Mouse (Mus musculus): ENCODE results near the gene Notch1. TPM values are rescaled to one million over a fixed set of nuclear protein-coding genes. Genes with fewer than 3 reads are reported as not detected.

Gene Notch1
- polyA plus RNA-seq, 1 experiment from 2014 or later: 56.2 TPM

GRCm38 (mm10) chr2:26529881-26530280 is 13.4 kb upstream of the Notch1 start:
- ATAC-seq (ENCODE audit: low FRiP score, low read depth): no peak

GRCm38 (mm10) chr2:26529221-26529805 is 12.8 kb upstream of the Notch1 start:
- H3K9me3 ChIP-seq: no peaks in the 10 kb centered on the region
- no peak overlapping the region for H3K9ac ChIP-seq (replicated peaks)
- H3K27ac ChIP-seq (replicated peaks): no peak overlapping the region
- ATAC-seq (ENCODE audit: low FRiP score, low read depth): no peak
- no peak overlapping the region for H3K4me2 ChIP-seq (replicated peaks)
- H3K27me3 ChIP-seq: no peaks in the 10 kb centered on the region
- H3K4me1 ChIP-seq: peaks cover 26% of the 10 kb centered on the region
- no peaks in the 10 kb centered on the region for H3K36me3 ChIP-seq
- H3K4me3 ChIP-seq: no peak overlapping the region
- 68% methylated on average over 4 of the region's 4 CpGs for WGBS

More at GRCm38 (mm10) chr2:26529881-26530280, 13.4 kb upstream of the Notch1 start:
- Histone ChIP-seq H3K36me3 (no peaks in the 10 kb centered on the region), H3K4me3 (no peak overlapping the region), H3K9ac (replicated peaks) (no peak overlapping the region), H3K4me2 (replicated peaks) (no peak overlapping the region), H3K9me3 (no peaks in the 10 kb centered on the region), H3K27ac (replicated peaks) (no peak overlapping the region), H3K27me3 (no peaks in the 10 kb centered on the region), H3K4me1 (peaks cover 32% of the 10 kb centered on the region)
- WGBS: 85% methylated on average over 3 of the region's 3 CpGs

DNA sequence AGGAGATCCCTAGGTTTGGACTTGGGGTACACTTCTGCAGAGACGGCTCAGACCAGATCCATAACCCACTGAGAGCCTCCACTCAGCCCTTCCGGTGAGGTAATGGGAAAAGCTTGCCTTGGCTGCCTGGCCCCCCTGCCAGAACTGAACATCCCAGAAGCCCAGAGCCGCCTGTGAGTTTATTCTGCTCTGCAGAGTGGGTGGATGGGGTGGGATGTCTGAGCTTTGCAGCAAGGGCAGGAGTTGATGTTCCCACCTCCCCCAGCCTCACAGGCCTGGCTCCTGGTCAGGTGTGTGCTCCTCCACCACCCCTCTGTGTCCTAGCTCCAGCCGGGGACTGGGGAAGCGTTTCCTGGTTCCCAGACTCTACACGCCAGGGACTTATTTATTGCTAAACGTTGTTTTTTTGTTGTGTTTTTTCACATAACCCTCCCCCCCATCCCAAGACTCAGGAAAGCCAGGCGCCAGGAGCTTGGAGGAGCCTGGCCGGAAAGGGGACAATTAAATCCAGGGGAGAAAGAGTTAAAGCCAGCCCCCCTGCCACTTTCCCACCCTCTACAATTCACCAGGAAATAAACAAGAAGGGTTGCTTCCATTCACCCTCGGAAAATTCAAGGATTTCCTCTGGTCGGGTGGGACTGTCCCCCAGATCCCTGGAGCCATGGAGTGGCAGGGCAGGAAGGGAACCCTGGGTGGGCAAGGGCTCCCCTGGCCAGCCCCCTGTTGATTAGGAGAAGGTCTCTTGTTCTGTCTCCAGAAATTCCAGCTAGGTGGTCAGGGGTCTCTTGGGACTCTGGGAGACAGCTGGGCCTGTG is 10.2 kb upstream of the Notch1 start:
- peaks cover 6% of the 10 kb centered on the region for H3K4me1 ChIP-seq
- H3K27ac ChIP-seq (replicated peaks): no peak overlapping the region
- WGBS: 53% methylated on average over 11 of the region's 11 CpGs
- H3K4me2 ChIP-seq (replicated peaks): no peak overlapping the region
- H3K4me3 ChIP-seq: no peak overlapping the region
- no peak for ATAC-seq (ENCODE audit: low FRiP score, low read depth)
- H3K9me3 ChIP-seq: no peaks in the 10 kb centered on the region
- H3K36me3 ChIP-seq: no peaks in the 10 kb centered on the region
- no peak overlapping the region for H3K9ac ChIP-seq (replicated peaks)
- H3K27me3 ChIP-seq: no peaks in the 10 kb centered on the region

DNA sequence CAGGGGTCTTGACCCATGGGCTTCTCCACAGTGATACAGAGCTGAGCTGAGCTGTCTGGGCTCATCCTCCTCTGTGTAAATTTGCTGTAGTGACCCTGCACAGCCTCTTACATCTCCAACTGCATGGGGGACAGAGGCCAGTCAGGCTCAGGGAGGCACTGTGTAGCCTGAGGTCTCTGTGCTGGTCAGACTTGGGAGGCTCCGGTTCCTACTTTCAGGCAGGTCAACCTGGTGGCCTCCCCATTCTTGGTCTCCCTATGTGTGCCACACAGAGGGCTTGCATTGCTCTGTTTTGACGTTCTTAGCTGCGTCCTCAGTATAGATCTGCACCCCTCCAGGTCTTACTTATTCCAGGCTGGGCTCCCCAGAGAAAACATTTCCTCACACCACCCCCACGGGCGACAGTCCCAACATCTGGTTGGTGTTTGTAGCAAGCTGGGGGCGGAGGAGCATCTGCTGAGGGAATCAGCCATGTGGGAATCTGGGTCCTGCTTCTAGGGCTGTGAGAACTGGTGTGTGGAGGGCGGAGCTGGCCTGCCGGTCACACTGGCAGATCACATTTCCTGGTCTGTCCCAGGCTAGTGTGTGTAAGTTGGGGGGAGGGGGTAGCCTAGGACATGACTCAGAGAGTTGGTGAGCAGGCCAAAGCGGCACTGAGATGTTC is 9.0 kb upstream of the Notch1 start:
- WGBS: 51% methylated on average over 9 of the region's 9 CpGs
- no peak overlapping the region for H3K9ac ChIP-seq (replicated peaks)

GRCm38 (mm10) chr2:26522327-26522726 is 5.9 kb upstream of the Notch1 start:
- whole genome bisulfite sequencing: 89% methylated on average over 4 of the region's 4 CpGs
- Histone ChIP-seq H3K4me2 (replicated peaks) (no peak overlapping the region), H3K27me3 (no peaks in the 10 kb centered on the region), H3K4me3 (no peak overlapping the region), H3K9ac (replicated peaks) (no peak overlapping the region), H3K9me3 (no peaks in the 10 kb centered on the region), H3K27ac (replicated peaks) (no peak overlapping the region), H3K4me1 (peaks cover 15% of the 10 kb centered on the region), H3K36me3 (no peaks in the 10 kb centered on the region)
- ATAC-seq (ENCODE audit: low FRiP score, low read depth): no peak

More for the DNA sequence above, 9.0 kb upstream of the Notch1 start:
- no peaks in the 10 kb centered on the region for H3K36me3 ChIP-seq
- H3K9me3 ChIP-seq: no peaks in the 10 kb centered on the region
- peaks cover 6% of the 10 kb centered on the region for H3K4me1 ChIP-seq
- H3K4me3 ChIP-seq: no peak overlapping the region
- H3K27ac ChIP-seq (replicated peaks): no peak overlapping the region
- H3K4me2 ChIP-seq (replicated peaks): no peak overlapping the region
- no peak for ATAC-seq (ENCODE audit: low FRiP score, low read depth)
- H3K27me3 ChIP-seq: no peaks in the 10 kb centered on the region

DNA sequence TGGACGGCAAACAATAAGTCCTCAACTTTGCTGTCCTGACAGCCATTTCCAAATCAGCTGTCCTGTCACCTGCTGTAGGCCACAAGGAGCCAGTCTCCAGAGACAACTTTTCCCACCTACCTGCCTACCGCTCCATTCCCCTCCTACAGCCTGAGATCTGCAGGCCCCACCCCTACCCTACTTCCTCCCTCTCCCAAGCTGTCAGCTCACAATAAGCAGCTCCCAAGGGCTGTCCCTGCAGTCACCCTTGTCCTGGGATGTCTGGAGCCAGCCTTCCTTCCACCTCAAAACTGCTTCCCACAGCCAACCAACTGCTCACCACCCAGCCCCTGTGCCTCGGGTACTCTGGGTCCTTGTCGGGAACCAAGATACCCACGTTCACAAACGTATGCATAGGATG is 3.3 kb upstream of the Notch1 start:
- Histone ChIP-seq H3K4me2 (replicated peaks) (no peak overlapping the region), H3K36me3 (no peaks in the 10 kb centered on the region), H3K4me1 (peaks cover 9% of the 10 kb centered on the region), H3K4me3 (no peak overlapping the region), H3K9me3 (no peaks in the 10 kb centered on the region), H3K27me3 (no peaks in the 10 kb centered on the region), H3K27ac (replicated peaks) (no peak overlapping the region), H3K9ac (replicated peaks) (no peak overlapping the region)
- no peak for ATAC-seq (ENCODE audit: low FRiP score, low read depth)
- WGBS: 93% methylated on average over 6 of the region's 6 CpGs

DNA sequence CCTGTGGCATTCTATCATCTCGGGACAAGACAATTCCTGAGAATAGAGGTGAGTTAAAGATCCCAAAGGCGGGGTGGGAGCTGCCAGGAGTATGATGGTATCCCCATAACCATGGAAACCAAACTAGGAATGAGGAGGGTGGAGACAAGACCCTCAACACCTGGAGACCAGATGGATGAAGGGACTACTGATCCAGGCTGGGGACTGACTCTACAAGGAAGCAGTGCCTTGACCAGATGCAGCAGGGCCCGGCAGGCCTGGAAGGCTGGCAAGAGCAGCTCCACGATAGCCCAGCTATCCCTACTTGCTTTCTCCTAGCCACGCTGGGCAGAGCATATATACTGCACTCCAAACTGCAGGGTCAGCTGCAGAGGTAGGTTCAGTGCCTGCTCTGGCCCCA is 524 bp upstream of the Notch1 start:
- Histone ChIP-seq H3K4me2 (replicated peaks) (no peak overlapping the region), H3K9me3 (no peaks in the 10 kb centered on the region), H3K9ac (replicated peaks) (no peak overlapping the region), H3K4me1 (peaks cover 9% of the 10 kb centered on the region), H3K4me3 (no peak overlapping the region), H3K36me3 (no peaks in the 10 kb centered on the region), H3K27ac (replicated peaks) (no peak overlapping the region), H3K27me3 (no peaks in the 10 kb centered on the region)
- WGBS: 87% methylated on average over 5 of the region's 5 CpGs
- ATAC-seq (ENCODE audit: low FRiP score, low read depth): no peak

DNA sequence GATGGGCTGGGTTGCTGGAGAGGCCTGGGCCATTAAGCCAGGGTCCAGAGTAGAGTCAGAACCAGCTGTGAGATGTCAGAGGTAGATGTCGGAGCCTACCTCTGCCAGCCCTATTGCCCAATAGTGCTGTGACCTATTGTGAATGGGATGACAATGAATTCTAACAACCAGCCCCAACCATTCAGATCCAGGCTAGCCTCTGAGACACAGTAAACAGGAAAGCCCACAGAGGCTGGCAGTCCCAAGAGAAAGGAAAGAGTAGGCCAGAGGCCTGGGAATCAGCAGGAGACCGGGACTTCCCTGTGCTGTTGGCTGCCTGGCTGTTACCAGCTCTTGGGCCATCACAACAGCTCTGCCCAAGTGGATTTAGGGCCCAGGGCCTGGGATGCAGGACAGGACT is 1.1 kb downstream of the Notch1 start:
- Histone ChIP-seq H3K27me3 (peaks cover 2% of the 10 kb centered on the region; the same call in 1 of the 2 replicates), H3K4me1 (peaks cover 9% of the 10 kb centered on the region), H3K9ac (replicated peaks) (no peak overlapping the region), H3K4me2 (replicated peaks) (no peak overlapping the region), H3K27ac (replicated peaks) (no peak overlapping the region), H3K4me3 (no peak overlapping the region), H3K36me3 (no peaks in the 10 kb centered on the region), H3K9me3 (no peaks in the 10 kb centered on the region)
- 87% methylated on average over 2 of the region's 2 CpGs for WGBS
- no peak for ATAC-seq (ENCODE audit: low FRiP score, low read depth)

DNA sequence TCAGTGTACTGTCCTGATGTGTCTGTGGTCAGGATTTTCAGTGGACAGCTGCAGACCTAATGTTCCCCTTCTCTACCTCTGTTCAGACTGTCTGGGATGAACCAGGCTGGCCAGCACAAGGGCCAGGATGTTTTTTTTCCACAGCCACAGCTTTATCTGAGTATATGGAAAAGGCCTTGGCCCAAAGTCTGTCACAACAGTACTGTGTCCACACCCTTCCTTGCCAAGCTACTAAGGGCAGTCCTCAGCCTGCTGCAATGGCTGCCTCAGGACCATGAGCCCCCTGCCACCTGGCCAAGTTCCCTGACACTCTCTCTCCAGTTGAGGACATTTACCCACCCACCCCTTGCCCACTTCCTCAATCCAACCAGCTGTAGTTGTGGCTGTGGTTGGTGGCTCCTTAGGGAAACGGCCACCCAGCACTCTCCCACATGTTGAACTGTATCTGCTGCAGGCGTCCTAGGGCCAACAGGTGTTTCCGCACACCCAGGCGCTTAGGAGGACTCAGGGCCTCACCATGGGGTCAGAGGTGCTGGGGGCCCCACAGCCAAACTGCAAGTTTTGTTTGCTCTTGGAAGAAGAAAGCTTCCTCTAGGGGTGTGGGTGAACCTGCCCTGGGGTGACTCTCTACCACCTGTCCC is 3.2 kb downstream of the Notch1 start:
- no peaks in the 10 kb centered on the region for H3K9me3 ChIP-seq
- H3K4me1 ChIP-seq: peaks cover 7% of the 10 kb centered on the region; the same call in 1 of the 2 replicates
- no peak overlapping the region for H3K27ac ChIP-seq (replicated peaks)
- no peak overlapping the region for H3K9ac ChIP-seq (replicated peaks)
- WGBS: 86% methylated on average over 4 of the region's 4 CpGs
- H3K4me3 ChIP-seq: no peak overlapping the region
- no peak for ATAC-seq (ENCODE audit: low FRiP score, low read depth)
- no peaks in the 10 kb centered on the region for H3K36me3 ChIP-seq
- no peak overlapping the region for H3K4me2 ChIP-seq (replicated peaks)
- peaks cover 10% of the 10 kb centered on the region; the same call in 1 of the 2 replicates for H3K27me3 ChIP-seq

DNA sequence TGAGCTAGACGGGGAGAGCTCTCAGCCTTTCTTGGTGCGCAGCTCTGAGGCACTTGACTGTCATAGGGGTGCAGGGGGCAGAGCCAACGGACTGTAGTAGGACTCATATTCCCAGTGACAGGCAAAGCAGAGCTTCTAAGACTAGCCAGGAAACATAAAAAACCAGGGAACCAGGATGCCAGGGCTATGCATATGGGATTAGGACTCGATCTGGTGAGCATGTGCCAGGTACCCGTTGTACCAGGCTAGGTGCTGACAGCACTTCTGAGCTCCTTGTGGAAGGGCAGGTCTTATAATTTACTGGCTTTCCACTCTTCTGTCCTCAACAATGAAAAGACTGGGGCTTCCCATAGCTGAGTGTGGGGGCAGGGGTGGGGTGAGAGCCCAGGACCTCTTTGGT is 7.8 kb downstream of the Notch1 start:
- peaks cover 43% of the 10 kb centered on the region for H3K4me1 ChIP-seq
- H3K36me3 ChIP-seq: no peaks in the 10 kb centered on the region
- H3K27me3 ChIP-seq: peaks cover 27% of the 10 kb centered on the region
- H3K4me3 ChIP-seq: no peak overlapping the region
- no peak overlapping the region for H3K4me2 ChIP-seq (replicated peaks)
- no peak for ATAC-seq (ENCODE audit: low FRiP score, low read depth)
- H3K9me3 ChIP-seq: no peaks in the 10 kb centered on the region
- H3K27ac ChIP-seq (replicated peaks): no peak overlapping the region
- WGBS: 75% methylated on average over 5 of the region's 5 CpGs
- no peak overlapping the region for H3K9ac ChIP-seq (replicated peaks)

- WGBS: 26% methylated on average over 6 of the region's 6 CpGs
- Histone ChIP-seq H3K9ac (replicated peaks) (no peak overlapping the region), H3K36me3 (no peaks in the 10 kb centered on the region), H3K4me3 (no peak overlapping the region), H3K27me3 (peaks cover 34% of the 10 kb centered on the region), H3K27ac (replicated peaks) (peak overlapping the region; percentile 39; the same call in 1 of the 2 replicates), H3K9me3 (no peaks in the 10 kb centered on the region), H3K4me2 (replicated peaks) (no peak overlapping the region; the same call in 1 of the 2 replicates), H3K4me1 (peaks cover 48% of the 10 kb centered on the region)
- no peak for ATAC-seq (ENCODE audit: low FRiP score, low read depth)
Measured at GRCm38 (mm10) chr2:26507961-26508391, 8.5 kb downstream of the Notch1 start.

- peaks cover 48% of the 10 kb centered on the region for H3K4me1 ChIP-seq
- no peak overlapping the region; the same call in 1 of the 2 replicates for H3K4me2 ChIP-seq (replicated peaks)
- peak overlapping the region; percentile 58 for H3K27ac ChIP-seq (replicated peaks)
- no peaks in the 10 kb centered on the region for H3K36me3 ChIP-seq
- H3K4me3 ChIP-seq: no peak overlapping the region
- WGBS: under 1% methylated on average over 7 of the region's 7 CpGs
- no peak for ATAC-seq (ENCODE audit: low FRiP score, low read depth)
- H3K27me3 ChIP-seq: peaks cover 35% of the 10 kb centered on the region
- H3K9me3 ChIP-seq: no peaks in the 10 kb centered on the region
- no peak overlapping the region for H3K9ac ChIP-seq (replicated peaks)
Measured at GRCm38 (mm10) chr2:26507481-26507886, 9.0 kb downstream of the Notch1 start.

Measured in midbrain, embryonic 12.5 days (tissue).